Mouse (Mus musculus) liver, embryonic 14.5 days (tissue): ENCODE measurements around the gene Cyld.

Source experiments
- CTCF ChIP-seq: IDR thresholded peaks from 2 replicates; pipeline ENCODE4 v1.5.1; 2016; ENCODE audit warnings: antibody characterized with exemption, low read depth, control low read depth
- EP300 ChIP-seq: IDR thresholded peaks from 2 replicates; pipeline ENCODE4 v1.6.1; 2016; ENCODE audit warnings: antibody characterized with exemption, low read depth

DNA sequence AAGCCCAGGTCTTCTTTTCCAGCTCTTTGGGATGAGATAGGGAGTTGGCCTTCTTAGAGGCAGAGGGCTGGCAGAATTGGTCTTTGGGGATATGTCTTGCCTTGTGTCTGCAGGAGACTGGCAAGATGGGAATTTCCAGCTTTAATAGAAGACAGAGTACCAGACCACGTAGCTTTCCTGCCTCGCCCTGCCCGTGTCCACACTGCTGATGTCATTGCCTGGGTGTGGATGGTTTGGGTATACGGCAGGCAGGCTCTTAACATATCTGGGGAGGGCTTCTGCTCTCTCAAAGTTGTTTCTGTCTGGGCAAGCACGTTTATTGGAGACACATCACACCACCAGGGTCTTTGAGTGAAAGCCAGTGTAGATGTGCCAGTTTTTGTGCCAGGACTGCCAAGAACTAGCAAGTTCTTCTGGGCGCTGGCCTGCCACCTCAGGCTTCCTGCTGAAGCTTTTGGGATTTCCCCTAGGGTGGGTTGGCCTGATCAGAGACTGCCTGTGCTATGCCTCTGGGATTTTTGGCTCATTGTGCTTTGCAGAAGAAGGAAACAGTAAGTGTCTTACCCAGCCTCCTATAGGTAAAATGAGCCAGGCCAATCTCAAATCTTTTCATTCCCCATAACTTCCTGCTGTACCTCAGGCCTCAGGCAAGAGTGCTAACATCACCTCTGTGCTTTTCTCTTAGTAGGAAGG is 46.7 kb upstream of the Cyld start:
- TF ChIP-seq CTCF (no peak), EP300 (no peak)
